Mouse (Mus musculus) kidney, postnatal 14 days (tissue): ENCODE measurements at regions not wholly inside any gene's neighbourhood (a gene's known extent, or its start where the extent isn't known, plus 50 kb on each side); places are given as distances from the start of the nearest gene placed in this dataset.

Experiments
- DNase-seq: peaks from one replicate; pipeline ENCODE4 v3.0.0; 2022; ENCODE audit warnings: mixed read lengths

- DNase-seq: no peak
These were observed 53.2 kb upstream of the Ddah1 start for GRCm38 (mm10) chr3:145705317-145705716.

DNA sequence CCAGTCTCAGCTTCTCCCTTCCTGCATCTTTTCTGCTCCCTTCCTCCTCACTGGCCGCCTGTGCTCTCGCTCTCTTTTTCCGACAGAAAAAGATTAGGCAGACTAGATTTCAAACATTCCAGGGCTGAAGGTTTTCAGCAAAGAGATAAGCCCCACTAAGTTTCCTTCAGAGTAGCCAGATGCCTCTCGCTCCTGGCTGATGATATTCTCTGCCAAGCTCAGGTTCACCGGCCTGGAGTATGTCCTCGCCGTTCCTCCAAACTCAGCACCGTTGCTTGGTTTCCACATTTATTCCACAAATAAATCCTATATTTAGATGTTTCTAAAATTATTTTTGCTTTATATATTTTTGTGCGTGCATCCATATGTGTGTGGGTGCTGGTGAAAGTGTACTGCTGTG lies 54.3 kb upstream of the Ccn1 start:
- DNase-seq: no peak

DNA sequence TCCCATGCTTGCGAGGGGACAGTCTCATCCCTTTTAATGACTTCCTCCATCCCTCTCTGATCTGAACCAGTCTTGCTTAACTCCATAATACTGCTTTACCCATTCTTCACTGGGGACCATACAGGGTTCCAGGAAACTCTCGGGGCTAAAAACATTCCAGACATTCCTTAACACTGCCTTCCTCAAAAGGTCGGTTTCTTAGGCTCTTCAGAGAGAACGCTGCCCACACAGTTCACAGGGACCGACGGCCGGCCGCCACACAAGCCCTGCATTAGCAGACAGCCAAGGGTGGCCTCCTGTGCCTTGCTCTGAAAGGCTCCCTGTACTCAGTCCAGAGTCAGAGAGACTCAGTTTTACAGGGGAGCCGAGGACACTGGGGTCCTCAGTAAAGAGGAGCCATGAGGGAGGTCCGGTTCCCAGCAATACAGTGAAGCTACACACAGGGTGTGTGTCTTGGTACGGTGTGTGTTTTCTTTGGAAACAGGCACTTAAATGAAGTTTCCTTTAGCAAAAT lies 53.7 kb upstream of the Ccn1 start:
- peak; percentile 44 for DNase-seq

GRCm38 (mm10) chr3:145702739-145703138 lies 53.0 kb upstream of the Ccn1 start:
- no peak for DNase-seq

- DNase-seq: no peak
These were observed 52.2 kb upstream of the Ccn1 start for GRCm38 (mm10) chr3:145701945-145702344.
